Mouse (Mus musculus) midbrain, embryonic 14.5 days (tissue): ENCODE data around the gene Hist1h2bp. TPM values are rescaled to one million over a fixed set of nuclear protein-coding genes. Genes with fewer than 3 reads are reported as not detected.
"Not testable (repeated sequence)": the region's sequence is repeated elsewhere in the genome, so short reads cannot be mapped to it uniquely, and the experiment has no call there.

Source experiments
- ATAC-seq: fragments of 200-750 bp; cut with Nextera tagmentation; 2 replicates; pipeline ENCODE4 v1.8.0; 2017; ENCODE audit warnings: moderate number of reproducible peaks, moderate library complexity; ENCODE audit not compliant: low FRiP score, low TSS enrichment
- DNase-seq: peaks from one replicate; pipeline ENCODE4 v3.0.0-alpha.2; 2015
- H3K27ac ChIP-seq: fragments of 300-500 bp; sonication (generic); replicated peaks from 2 replicates; pipeline ENCODE4 v1.5.1; 2014; ENCODE audit warnings: mild to moderate bottlenecking, low read depth, low read length, moderate library complexity
- H3K27me3 ChIP-seq: fragments of 300-500 bp; sonication (generic); 2 replicates; pipeline ENCODE4 v1.6.1; 2014; ENCODE audit warnings: low read length, control low read depth, mixed read lengths; ENCODE audit not compliant: control insufficient read depth, insufficient read depth
- H3K36me3 ChIP-seq: fragments of 300-500 bp; sonication (generic); 2 replicates; pipeline ENCODE4 v1.6.1; 2014; ENCODE audit warnings: low read length, control low read depth; ENCODE audit not compliant: control insufficient read depth, insufficient read depth
- H3K4me1 ChIP-seq: fragments of 300-500 bp; sonication (generic); 2 replicates; pipeline ENCODE4 v1.6.1; 2014; ENCODE audit warnings: mild to moderate bottlenecking, antibody characterized with exemption, low read length, control low read depth; ENCODE audit not compliant: control insufficient read depth, insufficient read depth
- H3K4me2 ChIP-seq: fragments of 300-500 bp; sonication (generic); 2 replicates; pipeline ENCODE4 v1.6.1; 2014; ENCODE audit warnings: mild to moderate bottlenecking, low read length, moderate library complexity
- H3K4me3 ChIP-seq: fragments of 300-500 bp; sonication (generic); replicated peaks from 2 replicates; pipeline ENCODE4 v1.5.1; 2014; ENCODE audit warnings: low read depth, low read length
- H3K9ac ChIP-seq: fragments of 300-500 bp; sonication (generic); replicated peaks from 2 replicates; pipeline ENCODE4 v1.6.1; 2014; ENCODE audit warnings: mild to moderate bottlenecking, low read length, moderate library complexity
- H3K9me3 ChIP-seq: fragments of 300-500 bp; sonication (generic); 2 replicates; pipeline ENCODE4 v1.6.1; 2016; ENCODE audit warnings: low read length, control low read depth, mixed read lengths; ENCODE audit not compliant: control insufficient read depth
- WGBS: fragments of 180-500 bp; shearing (Covaris S2); extraction: QIAGEN DNeasy Blood & Tissue Kit; methylation state at CpG from one replicate; pipeline ENCODE4 v1.1.7; 2014; 5-methylcytosine and 5-hydroxymethylcytosine counted together
- polyA plus RNA-seq: library from polyadenylated mRNA; unstranded; fragments of >200 nt; fragmentation: Nextera tagmentation; extraction: Ambion mirVana; gene quantifications from 2 replicates; pipeline ENCODE4 v1.2.1, GENCODE M21; 2014

The Hist1h2bp gene
- polyA plus RNA-seq, 1 experiment from 2014 or later = not detected

DNA sequence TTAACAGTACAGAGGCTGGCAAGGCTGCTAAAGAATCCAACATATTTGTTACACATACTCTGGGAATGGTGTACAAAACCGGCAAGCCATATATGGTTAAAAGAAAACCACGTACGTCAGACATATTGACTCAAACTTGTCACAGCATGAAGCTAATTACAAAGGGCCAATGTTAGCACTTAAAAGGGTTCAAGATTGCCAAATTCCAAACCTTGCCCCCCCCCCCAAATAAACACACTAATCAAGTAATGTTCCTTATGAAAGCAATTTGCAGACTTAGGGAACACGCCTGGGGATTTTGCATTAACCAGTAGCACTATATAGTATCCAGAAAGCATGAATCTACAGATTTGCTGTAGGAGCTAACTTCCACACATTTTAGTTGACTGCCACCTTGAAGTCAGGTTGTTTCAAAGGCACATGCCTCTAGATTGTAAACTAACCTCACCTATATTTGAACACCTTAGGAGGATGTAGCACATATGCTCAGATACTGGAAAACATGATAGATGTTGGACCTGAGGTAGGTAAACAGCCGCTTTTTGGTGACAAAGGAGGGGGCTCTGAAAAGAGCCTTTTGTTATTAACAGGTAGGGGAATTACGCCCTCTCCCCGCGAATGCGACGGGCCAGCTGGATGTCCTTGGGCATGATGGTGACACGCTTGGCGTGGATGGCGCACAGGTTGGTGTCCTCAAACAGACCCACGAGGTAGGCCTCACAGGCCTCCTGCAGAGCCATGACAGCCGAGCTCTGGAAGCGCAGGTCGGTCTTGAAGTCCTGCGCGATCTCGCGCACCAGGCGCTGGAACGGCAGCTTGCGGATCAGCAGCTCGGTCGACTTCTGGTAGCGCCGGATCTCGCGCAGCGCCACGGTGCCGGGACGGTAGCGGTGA is 4.7 kb upstream of the Hist1h2bp start:
- Histone ChIP-seq H3K4me2 (peak overlapping the region; percentile 75), H3K4me1 (peaks cover 25% of the 10 kb centered on the region), H3K9ac (peak overlapping the region; percentile 46; the same call in 1 of the 2 replicates), H3K27ac (peak overlapping the region; percentile 71), H3K4me3 (peak overlapping the region; percentile 34)
- not testable (repeated sequence) for H3K36me3 ChIP-seq, ATAC-seq, H3K9me3 ChIP-seq, H3K27me3 ChIP-seq
- WGBS = under 1% methylated on average over 15 of the region's 35 CpGs
- DNase-seq = peak; percentile 32

DNA sequence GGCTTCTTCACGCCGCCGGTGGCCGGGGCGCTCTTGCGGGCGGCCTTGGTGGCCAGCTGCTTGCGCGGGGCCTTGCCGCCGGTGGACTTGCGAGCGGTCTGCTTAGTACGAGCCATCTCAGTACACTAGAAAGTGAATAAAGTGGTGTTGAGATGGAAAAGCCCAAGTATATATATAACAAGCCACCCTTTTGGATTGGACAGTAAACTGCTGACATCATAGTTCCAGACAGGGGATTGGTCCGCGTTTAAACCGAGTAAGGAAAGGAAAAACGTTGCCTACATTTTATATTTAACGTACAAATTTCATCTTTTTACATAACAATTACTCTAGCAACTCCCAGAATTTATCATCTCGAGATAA is 4.0 kb upstream of the Hist1h2bp start, which contains the start of gene Hist1h3i:
Gene Hist1h3i (minus strand): TSS at position 116 of the 363 bp plus-strand sequence.
- DNase-seq = peak; percentile 92
- H3K27ac ChIP-seq = peak within 1 kb of the TSS; percentile 71
- H3K4me1 ChIP-seq = peaks cover 28% of the 10 kb centered on the region
- H3K36me3 ChIP-seq = no peaks in the 10 kb centered on the region
- H3K9me3 ChIP-seq = no peaks in the 10 kb centered on the region
- H3K9ac ChIP-seq = peak within 1 kb of the TSS; percentile 46; the same call in 1 of the 2 replicates
- no peaks in the 10 kb centered on the region for H3K27me3 ChIP-seq
- peak within 1 kb of the TSS; percentile 34 for H3K4me3 ChIP-seq
- WGBS = 0% methylated on average over 13 of the region's 20 CpGs
- peak within 1 kb of the TSS; percentile 75 for H3K4me2 ChIP-seq
- ATAC-seq = peak; percentile 72

DNA sequence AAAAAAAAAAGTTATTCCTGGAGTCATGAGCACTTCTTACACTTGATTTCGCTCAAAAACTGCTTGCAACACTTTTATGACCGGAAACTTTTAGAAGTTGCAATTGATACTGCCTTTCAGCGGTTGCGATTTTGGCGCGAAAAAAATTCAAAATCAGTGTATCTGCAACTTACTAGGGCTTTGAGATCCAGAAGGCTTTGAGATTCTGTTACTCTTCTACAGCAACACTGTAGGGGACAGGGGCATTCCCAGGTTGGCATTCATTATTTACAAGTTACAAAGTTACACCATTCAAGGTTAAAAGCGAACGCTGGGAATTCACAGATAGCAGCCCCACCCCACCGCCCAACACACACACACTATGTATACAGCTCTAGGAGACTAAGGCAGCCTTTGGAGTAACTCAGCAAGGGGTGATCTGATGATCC is 3.5 kb upstream of the Hist1h2bp start:
- Histone ChIP-seq H3K27ac (peak overlapping the region; percentile 49), H3K36me3 (no peaks in the 10 kb centered on the region), H3K9me3 (no peaks in the 10 kb centered on the region), H3K4me2 (peak overlapping the region; percentile 75), H3K27me3 (no peaks in the 10 kb centered on the region), H3K9ac (no peak overlapping the region), H3K4me1 (peaks cover 28% of the 10 kb centered on the region), H3K4me3 (peak overlapping the region; percentile 34)
- peak; percentile 81 for DNase-seq
- no peak for ATAC-seq
- 1% methylated on average over 9 of the region's 9 CpGs for WGBS

DNA sequence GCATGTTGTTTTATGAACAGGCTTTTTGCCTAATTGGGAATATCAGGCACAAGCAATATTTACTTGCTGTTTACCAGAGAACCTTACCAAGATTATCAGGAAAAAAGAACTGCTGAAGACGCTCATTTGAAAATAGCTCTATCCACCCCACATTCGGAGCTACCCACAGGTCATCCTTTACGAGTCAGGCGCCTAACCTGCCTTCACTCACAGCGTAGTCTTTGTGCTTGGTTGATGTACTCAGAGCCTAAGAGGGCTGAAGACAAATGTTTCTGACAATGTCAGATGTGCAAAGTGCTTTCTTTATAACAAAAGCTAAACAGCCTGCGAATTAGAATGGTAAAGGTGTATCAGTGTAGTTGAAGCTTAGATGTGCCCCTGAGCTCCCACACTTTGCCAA is 3.0 kb upstream of the Hist1h2bp start:
- Histone ChIP-seq H3K4me3 (no peak overlapping the region), H3K36me3 (no peaks in the 10 kb centered on the region), H3K27ac (peak overlapping the region; percentile 49), H3K27me3 (no peaks in the 10 kb centered on the region), H3K4me1 (peaks cover 28% of the 10 kb centered on the region), H3K9me3 (no peaks in the 10 kb centered on the region), H3K9ac (no peak overlapping the region), H3K4me2 (peak overlapping the region; percentile 75)
- DNase-seq (no peak), ATAC-seq (no peak)
- WGBS = 15% methylated on average over 6 of the region's 6 CpGs

DNA sequence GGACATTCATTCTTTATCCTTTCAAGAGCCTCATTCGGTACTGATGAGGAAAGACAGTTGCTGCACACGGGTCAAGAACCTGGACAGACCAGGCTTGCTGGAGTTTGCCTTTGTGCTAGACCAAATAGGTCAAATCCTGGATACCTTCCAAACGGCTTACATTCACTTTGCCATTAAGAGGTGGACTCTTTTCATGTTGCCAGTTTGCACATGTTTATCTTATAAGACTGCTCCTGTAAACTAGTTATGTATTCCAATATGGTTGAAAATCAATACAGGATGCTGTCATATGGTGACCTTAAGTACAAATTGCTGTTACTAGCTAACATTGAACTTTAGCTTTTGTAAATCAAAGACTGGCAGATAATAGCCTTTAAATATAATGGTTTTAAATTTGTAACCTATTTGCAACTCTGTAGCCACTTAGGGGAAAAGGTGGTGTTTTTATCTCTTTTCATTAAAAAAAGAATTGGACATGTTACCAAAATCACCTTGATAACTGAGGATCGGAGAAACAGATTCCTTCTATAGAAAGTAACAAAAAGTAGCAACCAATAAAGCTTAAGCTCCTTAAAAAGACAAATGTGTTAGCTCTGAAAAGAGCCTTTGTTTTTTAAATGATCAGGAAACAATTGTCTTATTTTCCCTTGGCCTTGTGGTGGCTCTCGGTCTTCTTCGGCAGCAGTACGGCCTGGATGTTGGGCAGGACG is 917 bp upstream of the Hist1h2bp start:
- 2% methylated on average over 8 of the region's 8 CpGs for WGBS
- Histone ChIP-seq H3K27ac (peak overlapping the region; percentile 77), H3K4me3 (peak overlapping the region; percentile 33), H3K36me3 (no peaks in the 10 kb centered on the region), H3K9me3 (no peaks in the 10 kb centered on the region), H3K4me1 (peaks cover 19% of the 10 kb centered on the region), H3K27me3 (no peaks in the 10 kb centered on the region), H3K9ac (no peak overlapping the region; the same call in 1 of the 2 replicates), H3K4me2 (peak overlapping the region; percentile 60)
- ATAC-seq = no peak
- DNase-seq = peak; percentile 33

DNA sequence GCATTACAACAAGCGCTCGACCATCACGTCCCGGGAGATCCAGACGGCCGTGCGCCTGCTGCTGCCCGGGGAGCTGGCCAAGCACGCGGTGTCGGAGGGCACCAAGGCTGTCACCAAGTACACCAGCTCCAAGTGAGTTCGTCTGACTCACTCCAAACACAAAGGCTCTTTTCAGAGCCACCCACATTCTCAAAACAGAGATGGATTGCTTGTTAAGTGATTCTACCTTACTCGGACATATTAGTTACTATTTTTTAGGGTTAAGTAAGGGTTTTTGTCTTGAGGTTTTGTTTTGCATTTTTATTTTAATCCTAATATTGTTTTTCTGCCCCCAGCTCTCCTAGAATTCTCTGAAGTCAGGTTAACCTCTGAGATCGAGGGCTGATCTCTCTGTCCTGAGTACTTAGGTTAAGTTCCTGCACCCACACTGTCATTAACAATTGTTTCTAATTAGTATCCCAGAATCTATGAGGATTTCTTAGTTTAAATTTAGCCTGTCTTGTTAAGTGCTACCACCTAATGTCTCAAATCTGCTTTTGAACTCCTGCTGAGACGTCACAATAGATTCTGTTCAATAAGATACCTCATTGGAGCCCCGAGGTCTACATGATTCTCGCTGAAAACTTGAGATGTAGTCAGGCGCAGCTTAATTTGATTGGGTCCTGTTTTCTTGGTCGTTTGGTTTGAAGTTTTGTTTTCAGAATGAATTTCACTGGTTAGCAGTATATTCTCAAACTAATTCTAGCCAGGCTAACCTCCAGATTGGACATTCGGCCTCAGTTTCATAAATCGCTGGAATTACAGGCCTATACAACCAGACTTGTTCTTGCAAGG is 716 bp downstream of the Hist1h2bp start:
- WGBS = 10% methylated on average over 13 of the region's 21 CpGs
- H3K9me3 ChIP-seq = no peaks in the 10 kb centered on the region
- DNase-seq = peak; percentile 29
- peak overlapping the region; percentile 55 for H3K27ac ChIP-seq
- peak overlapping the region; percentile 33 for H3K4me3 ChIP-seq
- H3K4me1 ChIP-seq = peaks cover 14% of the 10 kb centered on the region
- H3K9ac ChIP-seq = 0 out of 2 replicates have a peak overlapping the region, but pooled peaks have one; percentile 12
- no peaks in the 10 kb centered on the region for H3K36me3 ChIP-seq
- peak; percentile 2; the same call in 1 of the 2 replicates for ATAC-seq
- no peaks in the 10 kb centered on the region for H3K27me3 ChIP-seq
- H3K4me2 ChIP-seq = peak overlapping the region; percentile 60

DNA sequence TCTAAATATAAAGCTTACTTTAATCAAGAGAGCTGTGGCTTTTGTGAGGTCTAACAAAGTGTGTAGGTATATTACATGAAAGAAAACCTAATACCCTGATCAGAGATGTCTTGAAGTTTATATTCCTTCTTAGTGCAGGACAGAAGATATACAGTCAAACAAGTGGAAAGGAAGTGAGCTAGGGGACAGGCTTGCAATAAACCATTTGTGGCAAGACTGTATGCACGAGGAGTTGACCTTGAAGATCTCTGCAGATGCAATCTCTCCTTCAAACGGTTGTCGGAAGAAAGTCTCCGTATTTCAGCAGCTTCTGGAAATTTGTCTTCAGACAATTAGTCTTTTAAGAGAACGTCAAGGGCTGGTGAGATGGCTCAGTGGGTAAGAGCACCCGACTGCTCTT is 2.7 kb downstream of the Hist1h2bp start:
- H3K9me3 ChIP-seq = no peaks in the 10 kb centered on the region

More for the DNA sequence above, 2.7 kb downstream of the Hist1h2bp start:
- WGBS = 66% methylated on average over 6 of the region's 6 CpGs
- DNase-seq = no peak
- no peak overlapping the region for H3K27ac ChIP-seq
- H3K4me2 ChIP-seq = no peak overlapping the region
- no peak for ATAC-seq
- H3K4me1 ChIP-seq = peaks cover 8% of the 10 kb centered on the region
- H3K27me3 ChIP-seq = no peaks in the 10 kb centered on the region
- H3K36me3 ChIP-seq = no peaks in the 10 kb centered on the region
- H3K4me3 ChIP-seq = no peak overlapping the region
- no peak overlapping the region for H3K9ac ChIP-seq
